Mouse (Mus musculus): ENCODE results near the gene Srrm2. TPM values are rescaled to one million over a fixed set of nuclear protein-coding genes. Genes with fewer than 3 reads are reported as not detected.

Gene Srrm2
- 840 and 913 TPM in 2 replicates for polyA plus RNA-seq (2012; rRNA removed)

GRCm38 (mm10) chr17:23790269-23791078 is at the start of gene Srrm2:
Gene Srrm2 (plus strand): TSS chr17:23790532.

DNA sequence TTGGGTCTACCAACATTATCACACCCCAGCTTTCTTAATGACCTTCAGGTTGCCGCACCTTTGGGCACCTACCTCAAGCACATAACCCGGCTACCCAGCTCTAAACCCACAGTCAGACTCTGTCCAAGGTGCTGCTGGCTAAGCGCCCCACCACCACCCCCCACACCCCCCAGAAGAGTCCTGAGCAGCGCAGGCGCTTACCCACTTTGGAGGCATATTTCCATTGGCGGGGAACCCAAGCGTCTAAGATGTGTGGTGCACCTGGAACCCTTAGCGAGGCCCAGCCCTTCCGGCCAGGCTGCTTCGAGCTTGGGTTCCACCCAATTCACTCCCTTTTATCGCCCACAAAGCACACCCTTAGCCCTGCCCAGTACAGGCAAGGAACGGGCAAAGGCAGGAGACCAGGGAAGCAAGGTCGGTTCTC is 49.7 kb upstream of the Srrm2 start, which contains the start of gene Paqr4:
Gene Paqr4 (minus strand): TSS at position 270 of the 424 bp plus-strand sequence.

DNA sequence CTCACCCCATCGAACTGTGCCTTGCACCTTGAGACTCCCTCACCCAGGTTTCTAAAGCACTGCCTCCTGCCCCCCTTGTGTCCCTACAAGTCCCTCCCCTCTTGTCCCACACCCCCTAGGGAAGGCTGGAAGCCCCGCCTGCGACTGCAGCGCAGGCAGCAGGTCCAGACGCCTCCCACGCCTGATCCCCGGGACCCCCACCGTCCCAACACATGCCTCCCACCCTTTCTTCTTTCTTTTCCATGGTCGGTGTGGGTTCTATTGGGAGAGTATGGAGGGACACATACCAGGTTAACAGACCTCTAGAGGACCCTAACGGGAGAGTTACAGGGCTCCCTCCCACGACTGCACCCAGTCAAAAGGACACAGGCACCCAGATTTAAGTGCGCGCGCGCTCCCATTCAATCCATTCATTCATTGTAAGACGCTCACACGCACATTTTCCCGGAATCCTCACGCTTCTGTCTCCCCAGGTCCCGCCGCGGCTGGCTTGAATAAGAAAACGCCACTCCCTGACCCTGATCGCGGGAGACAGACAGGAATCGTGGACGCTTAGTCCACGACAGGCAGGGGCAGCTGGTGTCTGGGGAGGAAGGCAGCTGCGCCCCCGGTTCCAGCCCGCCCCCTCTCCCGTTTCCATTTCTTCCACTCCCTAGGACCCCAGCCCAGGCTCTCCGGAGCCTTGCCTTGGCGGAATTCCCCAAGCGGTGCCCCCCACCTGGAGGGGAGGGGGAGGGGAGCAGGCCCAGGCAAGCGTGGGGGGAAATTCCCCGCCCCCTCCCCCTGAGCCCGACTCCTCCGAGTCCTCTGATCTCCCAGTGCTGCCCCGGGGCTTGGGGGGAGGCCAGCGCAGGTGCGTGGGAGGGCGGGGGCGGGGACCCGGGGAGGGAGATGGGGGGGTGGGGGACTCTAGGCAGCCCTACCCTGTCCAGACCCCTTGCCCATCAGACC is 44.8 kb upstream of the Srrm2 start, which contains the start of gene Kremen2:
Gene Kremen2 (minus strand): TSS at position 533 of the 951 bp plus-strand sequence.

GRCm38 (mm10) chr17:23771284-23772218 is 18.8 kb upstream of the Srrm2 start, which contains the start of gene Flywch1:
Gene Flywch1 (minus strand): TSS chr17:23771602.

GRCm38 (mm10) chr17:23785561-23786471 is 4.5 kb upstream of the Srrm2 start, which contains the start of gene Flywch2:
Gene Flywch2 (minus strand): TSS chr17:23786081.

GRCm38 (mm10) chr17:23829064-23829619 is 38.8 kb downstream of the Srrm2 start, which contains the start of gene Elob:
Gene Elob (minus strand): TSS chr17:23829136.

GRCm38 (mm10) chr17:23836006-23836575 is 45.8 kb downstream of the Srrm2 start, which contains the start of gene Prss33:
Gene Prss33 (minus strand): TSS chr17:23836056.

GRCm38 (mm10) chr17:23843812-23844273 is 53.5 kb downstream of the Srrm2 start, which contains the start of the genes Prss32 and Prss41:
Gene Prss32 (plus strand): TSS chr17:23843855.
Gene Prss41 (minus strand): TSS chr17:23844172.

GRCm38 (mm10) chr17:23867756-23868155 is 77.4 kb downstream of the Srrm2 start, which contains the start of gene Prss21:
Gene Prss21 (plus strand): TSS chr17:23868056.

Other genes with a start within 250 kb of the Srrm2 start
- gene Zfp213, start 226.3 kb upstream of the Srrm2 start, polyA plus RNA-seq (2012; rRNA removed): 28.2 and 29.6 TPM in 2 replicates
- gene Zfp13, start 191.0 kb upstream of the Srrm2 start, polyA plus RNA-seq (2012; rRNA removed): 37.1 and 44.1 TPM in 2 replicates
- 0.11 and 0.26 TPM in 2 replicates for gene Zscan10, start 189.7 kb upstream of the Srrm2 start, polyA plus RNA-seq (2012; rRNA removed)
- gene Mmp25, start 145.3 kb upstream of the Srrm2 start, polyA plus RNA-seq (2012; rRNA removed): 0.45 and 0.59 TPM in 2 replicates
- 1.9 and 2.2 TPM in 2 replicates for gene Bicdl2, start 130.0 kb upstream of the Srrm2 start, polyA plus RNA-seq (2012; rRNA removed)
- 255 and 265 TPM in 2 replicates for gene Hcfc1r1, start 116.9 kb upstream of the Srrm2 start, polyA plus RNA-seq (2012; rRNA removed)
- 33.8 and 40.2 TPM in 2 replicates for gene Thoc6, start 116.7 kb upstream of the Srrm2 start, polyA plus RNA-seq (2012; rRNA removed)
- gene Tnfrsf12a, start 113.1 kb upstream of the Srrm2 start, polyA plus RNA-seq (2012; rRNA removed): 86.1 and 128 TPM in 2 replicates
- 0.17 and 0.45 TPM in 2 replicates for gene Cldn6, start 111.3 kb upstream of the Srrm2 start, polyA plus RNA-seq (2012; rRNA removed)
- 0.43 and 0.55 TPM in 2 replicates for gene Cldn9, start 106.5 kb upstream of the Srrm2 start, polyA plus RNA-seq (2012; rRNA removed)
- 0.20 and 0.23 TPM in 2 replicates for gene 1520401A03Rik, start 67.7 kb upstream of the Srrm2 start, polyA plus RNA-seq (2012; rRNA removed)
- gene Pkmyt1, start 64.2 kb upstream of the Srrm2 start, polyA plus RNA-seq (2012; rRNA removed): 42.7 and 44.1 TPM in 2 replicates
- 53.7 and 55.7 TPM in 2 replicates for gene Paqr4, start 49.7 kb upstream of the Srrm2 start, polyA plus RNA-seq (2012; rRNA removed)
- 0.11 and 0.25 TPM in 2 replicates for gene Kremen2, start 44.7 kb upstream of the Srrm2 start, polyA plus RNA-seq (2012; rRNA removed)
- 49.4 and 56.6 TPM in 2 replicates for gene Flywch1, start 18.9 kb upstream of the Srrm2 start, polyA plus RNA-seq (2012; rRNA removed)
- 14.5 and 15.3 TPM in 2 replicates for gene Flywch2, start 4.5 kb upstream of the Srrm2 start, polyA plus RNA-seq (2012; rRNA removed)
- 548 and 704 TPM in 2 replicates for gene Elob, start 38.6 kb downstream of the Srrm2 start, polyA plus RNA-seq (2012; rRNA removed)
- 0.15 and 0.17 TPM in 2 replicates for gene Prss33, start 45.5 kb downstream of the Srrm2 start, polyA plus RNA-seq (2012; rRNA removed)
- gene Prss32, start 53.3 kb downstream of the Srrm2 start, polyA plus RNA-seq (2012; rRNA removed): 0.71 and 1.6 TPM in 2 replicates
- gene Prss41, start 53.6 kb downstream of the Srrm2 start, polyA plus RNA-seq (2012; rRNA removed): 0.32 and 0.58 TPM in 2 replicates
- not detected in 2 replicates for gene Prss21, start 77.5 kb downstream of the Srrm2 start, polyA plus RNA-seq (2012; rRNA removed)
- 1.0 and 5.2 TPM in 2 replicates for gene Dcpp1, start 90.3 kb downstream of the Srrm2 start, polyA plus RNA-seq (2012; rRNA removed)
- 1.0 and 1.4 TPM in 2 replicates for gene Dcpp2, start 90.3 kb downstream of the Srrm2 start, polyA plus RNA-seq (2012; rRNA removed)
- 7.0 and 7.8 TPM in 2 replicates for gene Dcpp3, start 126.9 kb downstream of the Srrm2 start, polyA plus RNA-seq (2012; rRNA removed)
- not detected in 2 replicates for gene Sbp, start 151.1 kb downstream of the Srrm2 start, polyA plus RNA-seq (2012; rRNA removed)
- 0.26 TPM in 1 of 2 replicates, not detected in the other for gene Sbpl, start 164.7 kb downstream of the Srrm2 start, polyA plus RNA-seq (2012; rRNA removed)
- gene Prss30, start 190.0 kb downstream of the Srrm2 start, polyA plus RNA-seq (2012; rRNA removed): 3.5 and 5.3 TPM in 2 replicates
- 0.81 and 0.92 TPM in 2 replicates for gene Prss22, start 207.6 kb downstream of the Srrm2 start, polyA plus RNA-seq (2012; rRNA removed)
- gene Prss27, start 247.6 kb downstream of the Srrm2 start, polyA plus RNA-seq (2012; rRNA removed): 0.39 and 0.77 TPM in 2 replicates